Mouse (Mus musculus) ES-Bruce4 (cell line): ENCODE results near the gene OR5BS1P. TPM values are rescaled to one million over a fixed set of nuclear protein-coding genes. Genes with fewer than 3 reads are reported as not detected.
"Not testable (repeated sequence)": the region's sequence is repeated elsewhere in the genome, so short reads cannot be mapped to it uniquely, and the experiment has no call there.

ENCODE experiments used
- H3K27ac ChIP-seq: 2 replicates; pipeline ENCODE4 v1.5.1; 2012; ENCODE audit warnings: low read length, inconsistent platforms; ENCODE audit not compliant: insufficient read depth
- H3K27me3 ChIP-seq: 2 replicates; pipeline ENCODE4 v1.6.1; 2012; ENCODE audit warnings: mild to moderate bottlenecking, low read length, inconsistent platforms; ENCODE audit not compliant: control insufficient read depth, poor library complexity, insufficient read depth, severe bottlenecking
- H3K36me3 ChIP-seq: 2 replicates; pipeline ENCODE4 v1.6.1; 2012; ENCODE audit warnings: inconsistent platforms, mild to moderate bottlenecking, low read length, moderate library complexity; ENCODE audit not compliant: control insufficient read depth, poor library complexity, insufficient read depth, severe bottlenecking
- H3K4me1 ChIP-seq: one replicate; pipeline ENCODE4 v1.8.1; 2011; ENCODE audit warnings: low read length; ENCODE audit not compliant: control insufficient read depth, insufficient read depth
- H3K4me3 ChIP-seq: 2 replicates; pipeline ENCODE4 v1.5.1; 2011; ENCODE audit warnings: low read depth, mild to moderate bottlenecking, low read length
- H3K9ac ChIP-seq: 2 replicates; pipeline ENCODE4 v1.6.1; 2012; ENCODE audit warnings: low read depth, mild to moderate bottlenecking, inconsistent platforms; ENCODE audit not compliant: poor library complexity, severe bottlenecking
- H3K9me3 ChIP-seq: replicated peaks from 2 replicates; pipeline ENCODE4 v1.6.1; 2012; ENCODE audit warnings: mild to moderate bottlenecking, low read length, inconsistent platforms; ENCODE audit not compliant: control insufficient read depth, poor library complexity, insufficient read depth, severe bottlenecking
- CTCF ChIP-seq: IDR thresholded peaks from one replicate; pipeline ENCODE4 v1.8.1; 2011; ENCODE audit warnings: low read depth, low read length
- EP300 ChIP-seq: IDR thresholded peaks from 2 replicates; pipeline ENCODE4 v1.6.1; 2011; ENCODE audit warnings: low read depth, low read length; ENCODE audit not compliant: insufficient read depth
- POLR2A ChIP-seq: IDR thresholded peaks from one replicate; pipeline ENCODE4 v1.8.1; 2011; ENCODE audit warnings: low read length; ENCODE audit not compliant: insufficient read depth
- polyA plus RNA-seq: library from polyadenylated mRNA; stranded (reverse); fragments of >200 nt; gene quantifications from 2 replicates; pipeline ENCODE4 v1.2.4, GENCODE M21; 2011; ENCODE audit warnings: low read depth; ENCODE audit not compliant: missing spikeins, insufficient read depth, insufficient read length

The OR5BS1P gene
- polyA plus RNA-seq, 1 experiment = not detected

- no peak overlapping the region for H3K27ac ChIP-seq
- H3K9ac ChIP-seq = no peak overlapping the region
- no peaks in the 10 kb centered on the region for H3K27me3 ChIP-seq
- H3K36me3 ChIP-seq = peaks cover 4% of the 10 kb centered on the region; the same call in 1 of the 2 replicates
- TF ChIP-seq CTCF = no peak
- H3K9me3 ChIP-seq = no peaks in the 10 kb centered on the region
- H3K4me3 ChIP-seq = no peak overlapping the region
- no peaks in the 10 kb centered on the region for H3K4me1 ChIP-seq
These were observed 44.5 kb downstream of the OR5BS1P start for GRCm38 (mm10) chr15:98514146-98514545.

- not testable (repeated sequence) for H3K9ac ChIP-seq, H3K4me3 ChIP-seq, H3K27ac ChIP-seq, H3K36me3 ChIP-seq, H3K9me3 ChIP-seq, H3K27me3 ChIP-seq, H3K4me1 ChIP-seq
These were observed 45.1 kb downstream of the OR5BS1P start for GRCm38 (mm10) chr15:98514845-98515244.

- H3K36me3 ChIP-seq = peaks cover 36% of the 10 kb centered on the region
- TF ChIP-seq POLR2A = no peak
- peak; percentile 94 for TF ChIP-seq CTCF
- no peak for TF ChIP-seq EP300
These were observed 48.0 kb downstream of the OR5BS1P start for GRCm38 (mm10) chr15:98517380-98518355.

GRCm38 (mm10) chr15:98521245-98521644 lies 51.5 kb downstream of the OR5BS1P start:
- no peaks in the 10 kb centered on the region for H3K4me1 ChIP-seq
- H3K36me3 ChIP-seq = peaks cover 70% of the 10 kb centered on the region
- H3K9ac ChIP-seq = no peak overlapping the region
- H3K4me3 ChIP-seq = no peak overlapping the region
- no peaks in the 10 kb centered on the region for H3K9me3 ChIP-seq
- no peaks in the 10 kb centered on the region for H3K27me3 ChIP-seq
- peak overlapping the region; percentile 6; the same call in 1 of the 2 replicates for H3K27ac ChIP-seq
- TF ChIP-seq POLR2A (no peak), CTCF (no peak), EP300 (no peak)

More at GRCm38 (mm10) chr15:98517380-98518355, 48.0 kb downstream of the OR5BS1P start:
- 0 out of 2 replicates have a peak overlapping the region, but pooled peaks have one; percentile 26 for H3K27ac ChIP-seq
- no peaks in the 10 kb centered on the region for H3K27me3 ChIP-seq
- H3K4me1 ChIP-seq = no peaks in the 10 kb centered on the region
- H3K9me3 ChIP-seq = no peaks in the 10 kb centered on the region
- H3K9ac ChIP-seq = no peak overlapping the region
- no peak overlapping the region for H3K4me3 ChIP-seq

- Histone ChIP-seq H3K9me3 (no peaks in the 10 kb centered on the region), H3K4me1 (peaks cover 4% of the 10 kb centered on the region), H3K9ac (peak overlapping the region; percentile 50; the same call in 1 of the 2 replicates), H3K27me3 (no peaks in the 10 kb centered on the region), H3K4me3 (no peak overlapping the region), H3K27ac (peak overlapping the region; percentile 96), H3K36me3 (peaks cover 94% of the 10 kb centered on the region)
- no peak for TF ChIP-seq CTCF
- 0 out of 2 replicates have a peak, but pooled peaks have one; percentile 35 for TF ChIP-seq EP300
These were observed 56.4 kb downstream of the OR5BS1P start for GRCm38 (mm10) chr15:98526057-98526456.

DNA sequence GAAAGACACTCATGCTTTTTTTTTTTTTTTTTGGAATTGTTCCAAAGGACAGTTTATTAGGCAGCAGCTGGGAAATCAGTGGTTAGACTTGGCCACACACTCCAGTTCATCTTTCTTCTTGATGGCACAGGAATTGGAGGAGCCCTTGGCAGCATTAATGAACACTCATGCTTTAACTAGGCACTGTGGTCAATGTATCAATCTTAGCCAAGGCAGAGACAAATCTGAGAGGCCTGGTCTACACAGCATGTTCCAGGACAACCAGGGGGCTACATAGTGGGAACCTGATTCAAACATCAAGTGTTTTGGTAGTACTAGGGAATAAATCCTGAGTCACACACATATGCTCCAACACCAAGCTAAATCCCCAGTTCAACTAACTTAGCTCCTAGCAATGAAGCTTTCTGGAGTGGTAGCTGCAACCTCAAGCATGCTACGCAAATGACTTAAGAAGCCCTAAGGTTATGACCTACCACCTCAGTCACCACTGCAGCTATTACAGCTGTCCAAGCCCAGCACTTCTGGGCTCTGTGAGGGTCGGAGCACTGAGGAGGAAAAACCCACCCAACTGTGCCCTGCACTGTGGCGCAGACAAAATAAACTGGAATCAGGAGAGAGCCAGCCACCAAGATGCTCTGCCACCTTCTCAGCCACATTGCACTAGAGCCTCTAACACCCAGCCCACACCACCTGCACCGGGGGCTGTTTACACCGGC lies 57.5 kb downstream of the OR5BS1P start:
- no peaks in the 10 kb centered on the region for H3K9me3 ChIP-seq
- peaks cover 94% of the 10 kb centered on the region for H3K36me3 ChIP-seq
- TF ChIP-seq CTCF (no peak), EP300 (no peak), POLR2A (no peak)
- H3K27me3 ChIP-seq = no peaks in the 10 kb centered on the region
- H3K4me1 ChIP-seq = peaks cover 4% of the 10 kb centered on the region
- peak overlapping the region; percentile 21; the same call in 1 of the 2 replicates for H3K9ac ChIP-seq
- peak overlapping the region; percentile 62 for H3K27ac ChIP-seq
- H3K4me3 ChIP-seq = no peak overlapping the region
